Mouse (Mus musculus): ENCODE data around the gene Msx1. TPM values are rescaled to one million over a fixed set of nuclear protein-coding genes. Genes with fewer than 3 reads are reported as not detected.
"Not testable (repeated sequence)": the region's sequence is repeated elsewhere in the genome, so short reads cannot be mapped to it uniquely, and the experiment has no call there.

Gene Msx1
- total and polyA plus RNA-seq, 2 experiments from 2014 or later = 20.6 to 26.2 TPM

- H3K36me3 ChIP-seq (ENCODE audit: insufficient read depth, low read length) = no peaks in the 10 kb centered on the region
- no peak for TF ChIP-seq CTCF (IDR thresholded peaks at IDR 0.05; ENCODE audit: low read depth)
- H3K9me3 ChIP-seq (ENCODE audit: low read length) = no peaks in the 10 kb centered on the region
- peaks cover 6% of the 10 kb centered on the region; the same call in 1 of the 2 replicates for H3K4me1 ChIP-seq (ENCODE audit: insufficient read depth, low read length)
- DNase-seq (ENCODE audit: low spot score) = no peak
- no peak overlapping the region for H3K4me3 ChIP-seq (ENCODE audit: low read length)
- WGBS = 11% methylated on average over 6 of the region's 6 CpGs
- ATAC-seq = no peak
- H3K4me2 ChIP-seq (ENCODE audit: low read depth, low read length) = no peak overlapping the region
- H3K27ac ChIP-seq = no peak overlapping the region
- no peak overlapping the region for H3K9ac ChIP-seq (replicated peaks; ENCODE audit: low read length)
- H3K27me3 ChIP-seq (ENCODE audit: insufficient read depth, low read length) = peaks cover 75% of the 10 kb centered on the region
Observed at GRCm38 (mm10) chr5:37832766-37833165, 8.4 kb upstream of the Msx1 start.

GRCm38 (mm10) chr5:37832031-37832430 is 7.6 kb upstream of the Msx1 start:
- DNase-seq (ENCODE audit: low spot score) (no peak), ATAC-seq (no peak)
- no peak for TF ChIP-seq CTCF (IDR thresholded peaks at IDR 0.05; ENCODE audit: low read depth)
- H3K9me3 ChIP-seq (ENCODE audit: low read length) = no peaks in the 10 kb centered on the region
- H3K4me1 ChIP-seq (ENCODE audit: insufficient read depth, low read length) = peaks cover 6% of the 10 kb centered on the region; the same call in 1 of the 2 replicates
- no peak overlapping the region for H3K27ac ChIP-seq
- H3K9ac ChIP-seq (replicated peaks; ENCODE audit: low read length) = no peak overlapping the region
- H3K36me3 ChIP-seq (ENCODE audit: insufficient read depth, low read length) = no peaks in the 10 kb centered on the region
- H3K4me3 ChIP-seq (ENCODE audit: low read length) = no peak overlapping the region
- no peak overlapping the region for H3K4me2 ChIP-seq (ENCODE audit: low read depth, low read length)
- 21% methylated on average over 13 of the region's 13 CpGs for WGBS
- peaks cover 80% of the 10 kb centered on the region for H3K27me3 ChIP-seq (ENCODE audit: insufficient read depth, low read length)

- not testable (repeated sequence) for H3K4me2 ChIP-seq (ENCODE audit: low read depth, low read length); DNase-seq (ENCODE audit: low spot score); H3K4me3 ChIP-seq (ENCODE audit: low read length); ATAC-seq; H3K36me3 ChIP-seq (ENCODE audit: insufficient read depth, low read length); H3K9ac ChIP-seq (replicated peaks; ENCODE audit: low read length); H3K27ac ChIP-seq; H3K9me3 ChIP-seq (ENCODE audit: low read length); H3K4me1 ChIP-seq (ENCODE audit: insufficient read depth, low read length)
- 32% methylated on average over 6 of the region's 7 CpGs for WGBS
- peaks cover 85% of the 10 kb centered on the region for H3K27me3 ChIP-seq (ENCODE audit: insufficient read depth, low read length)
Observed at GRCm38 (mm10) chr5:37830436-37830835, 6.1 kb upstream of the Msx1 start.

GRCm38 (mm10) chr5:37829926-37830325 is 5.5 kb upstream of the Msx1 start:
- 7% methylated on average over 4 of the region's 4 CpGs for WGBS
- Histone ChIP-seq H3K27me3 (ENCODE audit: insufficient read depth, low read length) (peaks cover 90% of the 10 kb centered on the region), H3K9ac (replicated peaks; ENCODE audit: low read length) (no peak overlapping the region), H3K36me3 (ENCODE audit: insufficient read depth, low read length) (no peaks in the 10 kb centered on the region), H3K4me1 (ENCODE audit: insufficient read depth, low read length) (no peaks in the 10 kb centered on the region), H3K27ac (no peak overlapping the region), H3K4me3 (ENCODE audit: low read length) (no peak overlapping the region), H3K9me3 (ENCODE audit: low read length) (no peaks in the 10 kb centered on the region), H3K4me2 (ENCODE audit: low read depth, low read length) (no peak overlapping the region)
- TF ChIP-seq CTCF (IDR thresholded peaks at IDR 0.05; ENCODE audit: low read depth) = no peak
- no peak for ATAC-seq
- DNase-seq (ENCODE audit: low spot score) = no peak

GRCm38 (mm10) chr5:37829296-37829670 is 4.9 kb upstream of the Msx1 start:
- H3K9me3 ChIP-seq (ENCODE audit: low read length) = no peaks in the 10 kb centered on the region
- ATAC-seq (no peak), DNase-seq (ENCODE audit: low spot score) (no peak)
- no peaks in the 10 kb centered on the region for H3K36me3 ChIP-seq (ENCODE audit: insufficient read depth, low read length)
- H3K9ac ChIP-seq (replicated peaks; ENCODE audit: low read length) = no peak overlapping the region
- H3K4me1 ChIP-seq (ENCODE audit: insufficient read depth, low read length) = peaks cover under 1% of the 10 kb centered on the region; the same call in 1 of the 2 replicates
- no peak overlapping the region for H3K4me2 ChIP-seq (ENCODE audit: low read depth, low read length)
- H3K4me3 ChIP-seq (ENCODE audit: low read length) = no peak overlapping the region
- H3K27me3 ChIP-seq (ENCODE audit: insufficient read depth, low read length) = peaks cover 89% of the 10 kb centered on the region
- no peak overlapping the region for H3K27ac ChIP-seq
- TF ChIP-seq CTCF (IDR thresholded peaks at IDR 0.05; ENCODE audit: low read depth) = no peak
- 5% methylated on average over 10 of the region's 10 CpGs for WGBS

GRCm38 (mm10) chr5:37828591-37829295 is 4.4 kb upstream of the Msx1 start:
- Histone ChIP-seq H3K36me3 (ENCODE audit: insufficient read depth, low read length) (no peaks in the 10 kb centered on the region), H3K27ac (no peak overlapping the region), H3K27me3 (ENCODE audit: insufficient read depth, low read length) (peaks cover 88% of the 10 kb centered on the region), H3K9ac (replicated peaks; ENCODE audit: low read length) (no peak overlapping the region), H3K4me3 (ENCODE audit: low read length) (no peak overlapping the region), H3K4me2 (ENCODE audit: low read depth, low read length) (no peak overlapping the region), H3K9me3 (ENCODE audit: low read length) (no peaks in the 10 kb centered on the region), H3K4me1 (ENCODE audit: insufficient read depth, low read length) (peaks cover 5% of the 10 kb centered on the region; the same call in 1 of the 2 replicates)
- no peak for TF ChIP-seq CTCF (IDR thresholded peaks at IDR 0.05; ENCODE audit: low read depth)
- ATAC-seq (no peak), DNase-seq (ENCODE audit: low spot score) (no peak)
- WGBS = 2% methylated on average over 35 of the region's 35 CpGs

- no peak overlapping the region for H3K4me2 ChIP-seq (ENCODE audit: low read depth, low read length)
- no peak overlapping the region for H3K9ac ChIP-seq (replicated peaks; ENCODE audit: low read length)
- no peak for DNase-seq (ENCODE audit: low spot score)
- no peaks in the 10 kb centered on the region for H3K36me3 ChIP-seq (ENCODE audit: insufficient read depth, low read length)
- no peak for TF ChIP-seq CTCF (IDR thresholded peaks at IDR 0.05; ENCODE audit: low read depth)
- 2% methylated on average over 14 of the region's 14 CpGs for WGBS
- H3K4me1 ChIP-seq (ENCODE audit: insufficient read depth, low read length) = peaks cover 5% of the 10 kb centered on the region; the same call in 1 of the 2 replicates
- H3K27ac ChIP-seq = no peak overlapping the region
- no peaks in the 10 kb centered on the region for H3K9me3 ChIP-seq (ENCODE audit: low read length)
- H3K27me3 ChIP-seq (ENCODE audit: insufficient read depth, low read length) = peaks cover 88% of the 10 kb centered on the region
- H3K4me3 ChIP-seq (ENCODE audit: low read length) = no peak overlapping the region
- no peak for ATAC-seq
Observed at GRCm38 (mm10) chr5:37828001-37828400, 3.6 kb upstream of the Msx1 start.

Measured in hindbrain, postnatal 0 days (tissue).